Comparison of ENCODE assay signal across 9 mouse cellular contexts in genomic region chr9:120202683-120203082, GRCm38 (mm10). TPM values are rescaled to one million over a fixed set of nuclear protein-coding genes. Genes with fewer than 3 reads are reported as not detected.
DNase-seq lines count a peak whose midpoint lies in the region; ATAC-seq and TF ChIP-seq lines count a peak whose summit lies in the region.
"Had no signal": no experiment of that assay in that cellular context is flagged by ENCODE, and none has a peak within 500 bp of the region (broad histone marks: within the 10 kb centered on the region; RNA-seq: fewer than 3 reads in every experiment).

No protein-coding gene starts in this region.

- H3K4me3 ChIP-seq in cerebellum, adult 2 months (replicated peaks; ENCODE audit: insufficient read depth, low read depth, low read length), result no peak overlapping the region
- H3K4me3 ChIP-seq in liver, adult 2 months (ENCODE audit: insufficient read depth, low read depth, low read length), result no peak overlapping the region
- no peak overlapping the region for H3K4me3 ChIP-seq in liver, embryonic 11.5 days (ENCODE audit: low read depth, low read length)
- no peak overlapping the region for H3K4me3 ChIP-seq in limb, embryonic 11.5 days (ENCODE audit: low read depth, low read length)
- H3K4me3 ChIP-seq: limb, embryonic 12.5 days had no signal

- ATAC-seq in liver, embryonic 11.5 days (replicated peaks; ENCODE audit: low FRiP score), result no peak
- no peak for ATAC-seq in limb, embryonic 11.5 days (ENCODE audit: insufficient number of reproducible peaks, low FRiP score, low TSS enrichment, low read depth)

- H3K79me2 ChIP-seq in liver, adult 2 months (ENCODE audit: control insufficient read depth, insufficient read depth, low read length), result no peaks in the 10 kb centered on the region

- TF ChIP-seq POLR2A in cerebellum, adult 2 months (IDR thresholded peaks at IDR 0.05; ENCODE audit: borderline replicate concordance, insufficient read depth, low read length), result no peak
- no peak for TF ChIP-seq POLR2A in liver, adult 2 months (IDR thresholded peaks at IDR 0.05; ENCODE audit: extremely low read depth, insufficient read depth, low read length)

- H3K27ac ChIP-seq in cerebellum, adult 2 months (ENCODE audit: insufficient read depth, low read length), result no peak overlapping the region
- no peak overlapping the region for H3K27ac ChIP-seq in liver, adult 2 months (replicated peaks; ENCODE audit: insufficient read depth, low read depth, low read length)
- no peak overlapping the region for H3K27ac ChIP-seq in liver, embryonic 11.5 days (ENCODE audit: low read depth, low read length)
- H3K27ac ChIP-seq in limb, embryonic 11.5 days (replicated peaks; ENCODE audit: low read depth, low read length), result no peak overlapping the region
- H3K27ac ChIP-seq: limb, embryonic 12.5 days had no signal

- no peaks in the 10 kb centered on the region for H3K36me3 ChIP-seq in liver, adult 2 months (ENCODE audit: control insufficient read depth, insufficient read depth, low read length)
- no peaks in the 10 kb centered on the region for H3K36me3 ChIP-seq in liver, embryonic 11.5 days (ENCODE audit: control insufficient read depth, insufficient read depth, low read length)
- no peaks in the 10 kb centered on the region for H3K36me3 ChIP-seq in limb, embryonic 11.5 days (ENCODE audit: control insufficient read depth, insufficient read depth, low read length)
- H3K36me3 ChIP-seq: limb, embryonic 12.5 days had no signal

- no peaks in the 10 kb centered on the region for H3K27me3 ChIP-seq in cerebellum, adult 2 months (ENCODE audit: control insufficient read depth, insufficient read depth, low read length)
- H3K27me3 ChIP-seq in liver, adult 2 months (ENCODE audit: control insufficient read depth, insufficient read depth, low read length), result peaks cover 3% of the 10 kb centered on the region; the same call in 1 of the 2 replicates
- no peaks in the 10 kb centered on the region for H3K27me3 ChIP-seq in liver, embryonic 11.5 days (replicated peaks; ENCODE audit: control insufficient read depth, insufficient read depth, low read length)
- no peaks in the 10 kb centered on the region for H3K27me3 ChIP-seq in limb, embryonic 11.5 days (ENCODE audit: control insufficient read depth, insufficient read depth, low read length)
- H3K27me3 ChIP-seq: limb, embryonic 12.5 days had no signal

- whole genome bisulfite sequencing in cerebellum, adult 2 months, result 23% methylated on average over 12 of the region's 12 CpGs
- 32% methylated on average over 12 of the region's 12 CpGs for WGBS in liver, adult 2 months
- 23% methylated on average over 12 of the region's 12 CpGs for WGBS in liver, embryonic 11.5 days
- 28% methylated on average over 12 of the region's 12 CpGs for WGBS in limb, embryonic 11.5 days

- peak; percentile 66 for TF ChIP-seq CTCF in cerebellum, adult 2 months (IDR thresholded peaks at IDR 0.05; ENCODE audit: borderline replicate concordance, insufficient read depth, low read depth, low read length)
- peak; percentile 73 for TF ChIP-seq CTCF in liver, adult 2 months (IDR thresholded peaks at IDR 0.05; ENCODE audit: low read depth, low read length)

- no peaks in the 10 kb centered on the region for H3K9me3 ChIP-seq in liver, embryonic 11.5 days (ENCODE audit: control insufficient read depth, low read length)
- no peaks in the 10 kb centered on the region for H3K9me3 ChIP-seq in limb, embryonic 11.5 days (ENCODE audit: control insufficient read depth, low read length)
- H3K9me3 ChIP-seq: limb, embryonic 12.5 days had no signal

- peak in 1 of 2 experiments; percentile 26 for DNase-seq in cerebellum, adult 2 months
- no peak for DNase-seq in cerebellum, adult 9-11 months
- DNase-seq in liver, adult 2 months (ENCODE audit: extremely low read depth, low read depth, low spot score), result no peak
- no peak for DNase-seq in liver, embryonic 11.5 days (ENCODE audit: low spot score)
- peak; percentile 60 for DNase-seq in ZHBTc4 (ENCODE audit: low read depth, low spot score)
- peak; percentile 49 for DNase-seq in limb, embryonic 11.5 days (ENCODE audit: low spot score)
- DNase-seq in heart, adult 11 months, result no peak
- DNase-seq in thymus, postnatal 0 days (ENCODE audit: low spot score), result no peak

- no peak overlapping the region for H3K4me2 ChIP-seq in liver, embryonic 11.5 days
- no peak overlapping the region for H3K4me2 ChIP-seq in limb, embryonic 11.5 days (ENCODE audit: low read depth, severe bottlenecking)
- H3K4me2 ChIP-seq: limb, embryonic 12.5 days had no signal

- no peak overlapping the region for H3K9ac ChIP-seq in liver, adult 2 months (ENCODE audit: low read depth, low read length)
- H3K9ac ChIP-seq in liver, embryonic 11.5 days (ENCODE audit: low read depth, low read length), result no peak overlapping the region
- H3K9ac ChIP-seq in limb, embryonic 11.5 days (ENCODE audit: low read length), result no peak overlapping the region
- H3K9ac ChIP-seq: limb, embryonic 12.5 days had no signal

- no peaks in the 10 kb centered on the region for H3K4me1 ChIP-seq in cerebellum, adult 2 months (ENCODE audit: control insufficient read depth, insufficient read depth, low read length)
- no peaks in the 10 kb centered on the region for H3K4me1 ChIP-seq in liver, adult 2 months (ENCODE audit: control insufficient read depth, insufficient read depth, low read length)
- H3K4me1 ChIP-seq in liver, embryonic 11.5 days (replicated peaks; ENCODE audit: control insufficient read depth, insufficient read depth, low read length), result no peaks in the 10 kb centered on the region
- no peaks in the 10 kb centered on the region for H3K4me1 ChIP-seq in limb, embryonic 11.5 days (ENCODE audit: control insufficient read depth, insufficient read depth, low read length)
- H3K4me1 ChIP-seq: limb, embryonic 12.5 days had no signal

RNA-seq across cellular contexts. Expression of gene Mobp, which starts 53.2 kb away (rescaled TPM):
- polyA plus RNA-seq in cerebellum, adult 2 months (2012; rRNA removed), result 1,427 and 1,761 TPM in 2 replicates
- total RNA-seq in liver, adult 2 months (2014; rRNA removed), result 0.13 TPM in 1 of 2 replicates, not detected in the other
- not detected in 2 replicates for polyA plus RNA-seq in liver, adult 2 months (2012; rRNA removed)
- not detected in 2 replicates for polyA plus RNA-seq in liver, embryonic 11.5 days (2014; fragmentation: Nextera tagmentation; extraction: Ambion mirVana)
- not detected in 2 replicates for polyA plus RNA-seq in limb, embryonic 11.5 days (2014; fragmentation: Nextera tagmentation; extraction: Ambion mirVana)
- polyA plus RNA-seq in thymus, postnatal 0 days (2015; fragmentation: Nextera tagmentation; extraction: Ambion mirVana), result not detected in 2 replicates
- polyA plus RNA-seq: limb, embryonic 12.5 days had no signal

Comparison
In these comparisons a context has a peak if more than half of its experiments do, and no peak if none do; other contexts are left out.
1. DNase-seq: peak in ZHBTc4 (single experiment) and limb, embryonic 11.5 days (single experiment); none in cerebellum, adult 9-11 months (single experiment), liver, adult 2 months (single experiment), liver, embryonic 11.5 days (single experiment), heart, adult 11 months (single experiment) and thymus, postnatal 0 days (single experiment).
2. RNA of gene Mobp, which starts 53.2 kb away (polyA plus RNA-seq): 1,427 to 1,761 TPM in cerebellum, adult 2 months; not detected in thymus, postnatal 0 days, not detected in liver, adult 2 months, not detected in liver, embryonic 11.5 days and not detected in limb, embryonic 11.5 days; every median in the first group is over 1,000 times any median in the second.